Mouse (Mus musculus): ENCODE measurements around the gene Dync1i1. TPM values are rescaled to one million over a fixed set of nuclear protein-coding genes. Genes with fewer than 3 reads are reported as not detected.

Dync1i1 gene
- total RNA-seq, 2 experiments from 2014 or later, result not detected

GRCm38 (mm10) chr6:5949812-5950392, 224.5 kb downstream of the Dync1i1 start:
- no peak for ATAC-seq (replicated peaks; ENCODE audit: low FRiP score, poor library complexity, severe bottlenecking)

GRCm38 (mm10) chr6:5956316-5956913, 231.0 kb downstream of the Dync1i1 start:
- no peak for ATAC-seq (replicated peaks; ENCODE audit: low FRiP score, poor library complexity, severe bottlenecking)

- ATAC-seq (replicated peaks; ENCODE audit: low FRiP score, poor library complexity, severe bottlenecking), result no peak
These were observed 235.3 kb downstream of the Dync1i1 start for GRCm38 (mm10) chr6:5960728-5961127.

GRCm38 (mm10) chr6:5961960-5962359, 236.5 kb downstream of the Dync1i1 start:
- no peak for ATAC-seq (replicated peaks; ENCODE audit: low FRiP score, poor library complexity, severe bottlenecking)

- ATAC-seq (replicated peaks; ENCODE audit: low FRiP score, poor library complexity, severe bottlenecking), result no peak
These were observed 240.9 kb downstream of the Dync1i1 start for GRCm38 (mm10) chr6:5966376-5966775.

- no peak for ATAC-seq (replicated peaks; ENCODE audit: low FRiP score, poor library complexity, severe bottlenecking)
These were observed 241.5 kb downstream of the Dync1i1 start for GRCm38 (mm10) chr6:5966806-5967445.

- ATAC-seq (replicated peaks; ENCODE audit: low FRiP score, poor library complexity, severe bottlenecking), result no peak
These were observed 242.1 kb downstream of the Dync1i1 start for GRCm38 (mm10) chr6:5967545-5967944.

- ATAC-seq (replicated peaks; ENCODE audit: low FRiP score, poor library complexity, severe bottlenecking), result no peak
These were observed 244.2 kb downstream of the Dync1i1 start for GRCm38 (mm10) chr6:5969613-5970012.

- no peak for ATAC-seq (replicated peaks; ENCODE audit: low FRiP score, poor library complexity, severe bottlenecking)
These were observed 250.8 kb downstream of the Dync1i1 start for GRCm38 (mm10) chr6:5976241-5976640.

- no peak for ATAC-seq (replicated peaks; ENCODE audit: low FRiP score, poor library complexity, severe bottlenecking)
These were observed 251.9 kb downstream of the Dync1i1 start for GRCm38 (mm10) chr6:5977238-5977920.

GRCm38 (mm10) chr6:5991243-5991642, 265.8 kb downstream of the Dync1i1 start:
- no peak for ATAC-seq (replicated peaks; ENCODE audit: low FRiP score, poor library complexity, severe bottlenecking)

- ATAC-seq (replicated peaks; ENCODE audit: low FRiP score, poor library complexity, severe bottlenecking), result no peak
These were observed 266.6 kb downstream of the Dync1i1 start for GRCm38 (mm10) chr6:5991817-5992755.

GRCm38 (mm10) chr6:5993056-5993455, 267.6 kb downstream of the Dync1i1 start:
- no peak for ATAC-seq (replicated peaks; ENCODE audit: low FRiP score, poor library complexity, severe bottlenecking)

GRCm38 (mm10) chr6:5997535-5997934, 272.1 kb downstream of the Dync1i1 start:
- ATAC-seq (replicated peaks; ENCODE audit: low FRiP score, poor library complexity, severe bottlenecking), result no peak

GRCm38 (mm10) chr6:6002061-6002460, 276.6 kb downstream of the Dync1i1 start:
- no peak for ATAC-seq (replicated peaks; ENCODE audit: low FRiP score, poor library complexity, severe bottlenecking)

- ATAC-seq (replicated peaks; ENCODE audit: low FRiP score, poor library complexity, severe bottlenecking), result no peak
These were observed 279.5 kb downstream of the Dync1i1 start for GRCm38 (mm10) chr6:6004756-6005485.

GRCm38 (mm10) chr6:6005762-6006431, 280.5 kb downstream of the Dync1i1 start:
- ATAC-seq (replicated peaks; ENCODE audit: low FRiP score, poor library complexity, severe bottlenecking), result no peak

GRCm38 (mm10) chr6:6011364-6011763, 285.9 kb downstream of the Dync1i1 start:
- no peak for ATAC-seq (replicated peaks; ENCODE audit: low FRiP score, poor library complexity, severe bottlenecking)

GRCm38 (mm10) chr6:6015616-6016015, 290.2 kb downstream of the Dync1i1 start:
- no peak for ATAC-seq (replicated peaks; ENCODE audit: low FRiP score, poor library complexity, severe bottlenecking)
